Mouse (Mus musculus) lung, embryonic 16.5 days (tissue): Measurements from ENCODE around the gene Gm47955. TPM values are rescaled to one million over a fixed set of nuclear protein-coding genes. Genes with fewer than 3 reads are reported as not detected.
"Not testable (repeated sequence)": the region's sequence is repeated elsewhere in the genome, so short reads cannot be mapped to it uniquely, and the experiment has no call there.

Source experiments
- ATAC-seq: fragments of 200-750 bp; cut with Nextera tagmentation; 2 replicates; pipeline ENCODE4 v1.8.0; 2017; ENCODE audit warnings: low read depth, mild to moderate bottlenecking, moderate library complexity
- H3K27ac ChIP-seq: fragments of 300-500 bp; sonication (generic); 2 replicates; pipeline ENCODE4 v1.5.1; 2014; ENCODE audit warnings: mild to moderate bottlenecking, control low read depth, low read length
- H3K27me3 ChIP-seq: fragments of 300-500 bp; sonication (generic); 2 replicates; pipeline ENCODE4 v1.6.1; 2014; ENCODE audit warnings: low read depth, low read length, mixed read lengths; ENCODE audit not compliant: control insufficient read depth, insufficient read depth
- H3K36me3 ChIP-seq: fragments of 300-500 bp; sonication (generic); 2 replicates; pipeline ENCODE4 v1.6.1; 2014; ENCODE audit warnings: low read length; ENCODE audit not compliant: control insufficient read depth, insufficient read depth
- H3K4me1 ChIP-seq: fragments of 300-500 bp; sonication (generic); replicated peaks from 2 replicates; pipeline ENCODE4 v1.6.1; 2014; ENCODE audit warnings: low read length, mixed read lengths; ENCODE audit not compliant: control insufficient read depth, insufficient read depth
- H3K4me2 ChIP-seq: fragments of 300-500 bp; sonication (generic); 2 replicates; pipeline ENCODE4 v1.6.1; 2014; ENCODE audit warnings: low read depth, low read length, control low read depth
- H3K4me3 ChIP-seq: fragments of 300-500 bp; sonication (generic); 2 replicates; pipeline ENCODE4 v1.5.1; 2014; ENCODE audit warnings: mild to moderate bottlenecking, low read length, control low read depth
- H3K9ac ChIP-seq: fragments of 300-500 bp; sonication (generic); 2 replicates; pipeline ENCODE4 v1.6.1; 2014; ENCODE audit warnings: low read length, control low read depth
- H3K9me3 ChIP-seq: fragments of 300-500 bp; sonication (generic); 2 replicates; pipeline ENCODE4 v1.6.1; 2016; ENCODE audit warnings: low read length; ENCODE audit not compliant: control insufficient read depth
- WGBS: fragments of 180-500 bp; shearing (Covaris S2); extraction: QIAGEN DNeasy Blood & Tissue Kit; methylation state at CpG from one replicate; pipeline ENCODE4 v1.1.7; 2014; 5-methylcytosine and 5-hydroxymethylcytosine counted together
- polyA plus RNA-seq: library from polyadenylated mRNA; unstranded; fragments of >200 nt; fragmentation: Nextera tagmentation; extraction: Ambion mirVana; gene quantifications from 2 replicates; pipeline ENCODE4 v1.2.1, GENCODE M21; 2015

Gm47955 gene
- polyA plus RNA-seq, 1 experiment from 2014 or later: not detected

GRCm38 (mm10) chr1:82946029-82946428 is 14.1 kb upstream of the Gm47955 start:
- not testable (repeated sequence) for H3K36me3 ChIP-seq, H3K9me3 ChIP-seq, H3K27me3 ChIP-seq, ATAC-seq, H3K4me2 ChIP-seq, H3K27ac ChIP-seq, H3K4me3 ChIP-seq, H3K4me1 ChIP-seq, H3K9ac ChIP-seq
- 93% methylated on average over 2 of the region's 2 CpGs for WGBS

GRCm38 (mm10) chr1:82948601-82949000 is 11.5 kb upstream of the Gm47955 start:
- Histone ChIP-seq H3K27ac (no peak overlapping the region), H3K4me1 (no peaks in the 10 kb centered on the region), H3K4me2 (no peak overlapping the region), H3K4me3 (no peak overlapping the region), H3K9me3 (no peaks in the 10 kb centered on the region), H3K9ac (no peak overlapping the region), H3K27me3 (no peaks in the 10 kb centered on the region), H3K36me3 (no peaks in the 10 kb centered on the region)
- ATAC-seq: no peak
- WGBS: 83% methylated on average over 2 of the region's 2 CpGs

GRCm38 (mm10) chr1:82955913-82956312 is 4.2 kb upstream of the Gm47955 start, which contains the start of gene Gm7544:
Gene Gm7544, minus strand, starts transcription at chr1:82956013.
- not testable (repeated sequence) for H3K9ac ChIP-seq, H3K4me2 ChIP-seq, ATAC-seq

GRCm38 (mm10) chr1:82966413-82966812 is 6.3 kb downstream of the Gm47955 start:
- no peak for ATAC-seq
- Histone ChIP-seq H3K4me2 (no peak overlapping the region), H3K4me1 (no peaks in the 10 kb centered on the region), H3K9ac (no peak overlapping the region), H3K36me3 (no peaks in the 10 kb centered on the region), H3K4me3 (no peak overlapping the region), H3K27me3 (no peaks in the 10 kb centered on the region), H3K9me3 (no peaks in the 10 kb centered on the region), H3K27ac (no peak overlapping the region)
- 67% methylated on average over 3 of the region's 3 CpGs for WGBS

More at GRCm38 (mm10) chr1:82955913-82956312, 4.2 kb upstream of the Gm47955 start, which contains the start of gene Gm7544:
- H3K4me3 ChIP-seq, H3K27me3 ChIP-seq, H3K36me3 ChIP-seq, H3K4me1 ChIP-seq, H3K9me3 ChIP-seq, H3K27ac ChIP-seq: not testable (repeated sequence)

- H3K27me3 ChIP-seq: no peaks in the 10 kb centered on the region
- peak; percentile 82 for ATAC-seq
- H3K4me3 ChIP-seq: no peak overlapping the region
- H3K36me3 ChIP-seq: no peaks in the 10 kb centered on the region
- WGBS: 13% methylated on average over 4 of the region's 4 CpGs
- H3K9me3 ChIP-seq: no peaks in the 10 kb centered on the region
- no peak overlapping the region for H3K4me2 ChIP-seq
- H3K27ac ChIP-seq: peak overlapping the region; percentile 70
- H3K9ac ChIP-seq: no peak overlapping the region
- H3K4me1 ChIP-seq: peaks cover 5% of the 10 kb centered on the region; the same call in 1 of the 2 replicates
These were observed 12.0 kb downstream of the Gm47955 start for GRCm38 (mm10) chr1:82972046-82972445.

GRCm38 (mm10) chr1:82973244-82973643 is 13.2 kb downstream of the Gm47955 start:
- H3K4me1 ChIP-seq: peaks cover 5% of the 10 kb centered on the region; the same call in 1 of the 2 replicates
- H3K9me3 ChIP-seq: no peaks in the 10 kb centered on the region
- no peak for ATAC-seq
- H3K36me3 ChIP-seq: no peaks in the 10 kb centered on the region
- no peaks in the 10 kb centered on the region for H3K27me3 ChIP-seq
- no peak overlapping the region for H3K9ac ChIP-seq
- H3K27ac ChIP-seq: peak overlapping the region; percentile 69
- 59% methylated on average over 1 of the region's 1 CpGs for WGBS
- no peak overlapping the region for H3K4me3 ChIP-seq
- no peak overlapping the region for H3K4me2 ChIP-seq

- H3K9me3 ChIP-seq: no peaks in the 10 kb centered on the region
- H3K36me3 ChIP-seq: no peaks in the 10 kb centered on the region
- H3K4me2 ChIP-seq: no peak overlapping the region
- peaks cover 5% of the 10 kb centered on the region; the same call in 1 of the 2 replicates for H3K4me1 ChIP-seq
- H3K9ac ChIP-seq: no peak overlapping the region
- ATAC-seq: peak; percentile 61
- WGBS: 47% methylated on average over 6 of the region's 6 CpGs
- H3K27me3 ChIP-seq: no peaks in the 10 kb centered on the region
- no peak overlapping the region for H3K4me3 ChIP-seq
- H3K27ac ChIP-seq: peak overlapping the region; percentile 69
These were observed 13.8 kb downstream of the Gm47955 start for GRCm38 (mm10) chr1:82973901-82974300.

GRCm38 (mm10) chr1:82974342-82974741 is 14.3 kb downstream of the Gm47955 start:
- Histone ChIP-seq H3K9me3 (no peaks in the 10 kb centered on the region), H3K4me3 (no peak overlapping the region), H3K27me3 (no peaks in the 10 kb centered on the region), H3K27ac (peak overlapping the region; percentile 59), H3K4me1 (peaks cover 5% of the 10 kb centered on the region; the same call in 1 of the 2 replicates), H3K9ac (no peak overlapping the region), H3K36me3 (no peaks in the 10 kb centered on the region), H3K4me2 (no peak overlapping the region)
- WGBS: 67% methylated on average over 9 of the region's 9 CpGs
- peak; percentile 86 for ATAC-seq

GRCm38 (mm10) chr1:82975750-82976149 is 15.7 kb downstream of the Gm47955 start:
- no peak for ATAC-seq
- H3K9ac ChIP-seq: no peak overlapping the region
- no peak overlapping the region for H3K4me2 ChIP-seq
- H3K27ac ChIP-seq: no peak overlapping the region
- H3K4me3 ChIP-seq: no peak overlapping the region
- no peaks in the 10 kb centered on the region for H3K9me3 ChIP-seq
- no peaks in the 10 kb centered on the region for H3K27me3 ChIP-seq
- no peaks in the 10 kb centered on the region for H3K36me3 ChIP-seq
- peaks cover 5% of the 10 kb centered on the region; the same call in 1 of the 2 replicates for H3K4me1 ChIP-seq
- WGBS: 65% methylated on average over 5 of the region's 5 CpGs

GRCm38 (mm10) chr1:82977840-82978239 is 17.8 kb downstream of the Gm47955 start:
- ATAC-seq: no peak

More at GRCm38 (mm10) chr1:82977840-82978239, 17.8 kb downstream of the Gm47955 start:
- H3K27me3 ChIP-seq: no peaks in the 10 kb centered on the region
- H3K4me2 ChIP-seq: no peak overlapping the region
- H3K4me3 ChIP-seq: no peak overlapping the region
- H3K27ac ChIP-seq: no peak overlapping the region
- no peaks in the 10 kb centered on the region for H3K4me1 ChIP-seq
- H3K9ac ChIP-seq: no peak overlapping the region
- no peaks in the 10 kb centered on the region for H3K36me3 ChIP-seq
- H3K9me3 ChIP-seq: no peaks in the 10 kb centered on the region
